Mouse (Mus musculus): Measurements from ENCODE around the gene Leprot. TPM values are rescaled to one million over a fixed set of nuclear protein-coding genes. Genes with fewer than 3 reads are reported as not detected.

The Leprot gene
- 70.4 and 73.8 TPM in 2 replicates for polyA plus RNA-seq (2016; fragmentation: Nextera tagmentation; extraction: Ambion mirVana)

- H3K9ac ChIP-seq: peak within 1 kb of the TSS; percentile 79
- no peaks in the 10 kb centered on the region for H3K9me3 ChIP-seq
- peak; percentile 99 for ATAC-seq (ENCODE audit: low FRiP score, low read depth)
- H3K27me3 ChIP-seq (replicated peaks): no peaks in the 10 kb centered on the region
- H3K4me3 ChIP-seq: peak within 1 kb of the TSS; percentile 68
- no peaks in the 10 kb centered on the region for H3K36me3 ChIP-seq
- under 1% methylated on average over 39 of the region's 39 CpGs for WGBS
- peak within 1 kb of the TSS; percentile 79 for H3K27ac ChIP-seq
- H3K4me2 ChIP-seq (replicated peaks): peak within 1 kb of the TSS; percentile 58
- H3K4me1 ChIP-seq: peaks cover 8% of the 10 kb centered on the region; the same call in 1 of the 2 replicates
Observed at GRCm38 (mm10) chr4:101647196-101647905, at the start of gene Leprot. Gene Leprot (plus strand): TSS chr4:101647718.

- no peak overlapping the region for H3K27ac ChIP-seq
- no peaks in the 10 kb centered on the region for H3K4me1 ChIP-seq
- no peak for ATAC-seq (ENCODE audit: low FRiP score, low read depth)
- H3K4me2 ChIP-seq (replicated peaks): no peak overlapping the region
- no peaks in the 10 kb centered on the region for H3K9me3 ChIP-seq
- no peaks in the 10 kb centered on the region for H3K36me3 ChIP-seq
- no peak overlapping the region for H3K4me3 ChIP-seq
- no peaks in the 10 kb centered on the region for H3K27me3 ChIP-seq (replicated peaks)
- H3K9ac ChIP-seq: no peak overlapping the region
Observed at GRCm38 (mm10) chr4:101601758-101602157, 45.8 kb upstream of the Leprot start.

- Histone ChIP-seq H3K27ac (no peak overlapping the region), H3K4me3 (no peak overlapping the region), H3K36me3 (peaks cover 4% of the 10 kb centered on the region; the same call in 1 of the 2 replicates), H3K4me1 (no peaks in the 10 kb centered on the region), H3K9ac (no peak overlapping the region), H3K27me3 (replicated peaks) (no peaks in the 10 kb centered on the region), H3K9me3 (no peaks in the 10 kb centered on the region), H3K4me2 (replicated peaks) (no peak overlapping the region)
- 86% methylated on average over 3 of the region's 3 CpGs for WGBS
- ATAC-seq (ENCODE audit: low FRiP score, low read depth): no peak
Observed at GRCm38 (mm10) chr4:101603635-101604034, 43.9 kb upstream of the Leprot start.

DNA sequence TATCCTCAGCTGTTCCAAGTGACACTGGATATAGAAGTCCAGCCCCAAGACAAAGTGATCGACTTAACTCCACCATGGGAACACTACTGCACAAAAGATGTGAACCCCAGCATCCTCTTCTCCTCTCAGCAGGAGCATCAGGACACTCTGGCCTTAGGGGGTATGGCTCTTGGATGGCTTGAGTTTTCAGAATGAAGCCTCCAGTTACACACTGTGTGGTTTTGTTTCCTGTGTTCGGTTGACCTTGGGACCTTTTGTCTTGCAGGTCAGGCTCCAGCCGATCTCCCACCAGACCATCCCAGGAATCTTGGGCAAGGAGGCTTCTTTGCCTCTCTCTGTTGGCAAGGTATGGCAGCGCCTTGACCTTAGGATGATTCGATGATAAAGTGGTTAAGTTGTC is 31.0 kb upstream of the Leprot start:
- H3K4me1 ChIP-seq: no peaks in the 10 kb centered on the region
- no peak for ATAC-seq (ENCODE audit: low FRiP score, low read depth)
- peaks cover 10% of the 10 kb centered on the region; the same call in 1 of the 2 replicates for H3K36me3 ChIP-seq
- H3K4me2 ChIP-seq (replicated peaks): no peak overlapping the region
- no peaks in the 10 kb centered on the region for H3K9me3 ChIP-seq
- H3K9ac ChIP-seq: no peak overlapping the region
- H3K27ac ChIP-seq: no peak overlapping the region
- H3K4me3 ChIP-seq: no peak overlapping the region
- no peaks in the 10 kb centered on the region for H3K27me3 ChIP-seq (replicated peaks)
- 89% methylated on average over 5 of the region's 5 CpGs for WGBS

DNA sequence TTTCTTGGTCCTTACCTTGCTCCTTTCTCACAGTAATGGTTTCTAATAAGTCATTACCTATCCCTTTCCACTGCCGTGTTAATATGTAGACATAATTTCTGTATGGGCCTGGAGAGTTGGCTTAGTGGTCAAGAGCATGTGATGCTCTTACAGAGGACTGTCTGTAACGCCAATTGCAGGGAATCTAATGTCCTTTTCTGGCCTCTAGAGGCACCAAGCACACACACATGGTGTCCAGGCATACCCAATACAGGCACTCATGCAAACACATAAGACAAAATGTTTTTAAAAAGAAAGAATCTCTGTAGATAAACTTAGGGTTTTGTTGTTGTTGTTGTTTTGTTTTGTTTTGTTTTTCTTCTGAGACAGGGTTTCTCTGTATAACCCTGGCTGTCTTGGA is 29.8 kb upstream of the Leprot start:
- ATAC-seq (ENCODE audit: low FRiP score, low read depth): no peak
- no peaks in the 10 kb centered on the region for H3K27me3 ChIP-seq (replicated peaks)
- H3K4me1 ChIP-seq: no peaks in the 10 kb centered on the region
- H3K9ac ChIP-seq: no peak overlapping the region
- peaks cover 10% of the 10 kb centered on the region; the same call in 1 of the 2 replicates for H3K36me3 ChIP-seq
- H3K4me3 ChIP-seq: no peak overlapping the region
- H3K9me3 ChIP-seq: no peaks in the 10 kb centered on the region
- WGBS: 70% methylated on average over 2 of the region's 2 CpGs
- H3K4me2 ChIP-seq (replicated peaks): no peak overlapping the region
- H3K27ac ChIP-seq: no peak overlapping the region

DNA sequence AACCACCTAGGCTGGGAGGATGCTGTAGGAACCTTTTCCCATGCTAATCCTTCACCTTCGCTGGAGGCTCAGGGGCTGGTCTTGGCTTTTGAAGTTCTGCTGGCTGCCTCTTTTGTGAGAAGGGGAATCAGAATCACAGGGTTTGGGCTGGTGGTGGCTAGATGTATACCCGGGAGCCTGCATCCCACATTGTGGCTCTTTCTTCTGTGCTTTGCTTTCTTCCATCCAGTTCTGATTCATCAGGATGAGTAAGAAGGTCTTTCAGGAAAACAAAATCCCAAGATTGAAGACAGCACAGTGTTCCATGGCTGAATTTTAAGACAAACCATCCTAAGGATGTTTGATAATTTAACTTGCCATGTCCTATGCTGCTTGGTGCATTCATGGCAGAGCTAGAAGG is 27.3 kb upstream of the Leprot start:
- WGBS: 55% methylated on average over 2 of the region's 2 CpGs
- no peak overlapping the region for H3K9ac ChIP-seq
- H3K9me3 ChIP-seq: no peaks in the 10 kb centered on the region
- no peak overlapping the region for H3K27ac ChIP-seq
- no peaks in the 10 kb centered on the region for H3K27me3 ChIP-seq (replicated peaks)
- H3K36me3 ChIP-seq: peaks cover 13% of the 10 kb centered on the region; the same call in 1 of the 2 replicates
- no peak overlapping the region for H3K4me2 ChIP-seq (replicated peaks)
- no peak for ATAC-seq (ENCODE audit: low FRiP score, low read depth)
- no peaks in the 10 kb centered on the region for H3K4me1 ChIP-seq
- no peak overlapping the region for H3K4me3 ChIP-seq

- WGBS: 90% methylated on average over 5 of the region's 5 CpGs
- no peak overlapping the region for H3K4me3 ChIP-seq
Observed at GRCm38 (mm10) chr4:101621241-101621640, 26.3 kb upstream of the Leprot start.

GRCm38 (mm10) chr4:101625278-101625677 is 22.2 kb upstream of the Leprot start:
- peaks cover 8% of the 10 kb centered on the region; the same call in 1 of the 2 replicates for H3K36me3 ChIP-seq
- H3K27me3 ChIP-seq (replicated peaks): no peaks in the 10 kb centered on the region
- no peak overlapping the region for H3K4me2 ChIP-seq (replicated peaks)
- WGBS: 92% methylated on average over 5 of the region's 5 CpGs
- H3K9me3 ChIP-seq: no peaks in the 10 kb centered on the region
- H3K27ac ChIP-seq: no peak overlapping the region
- ATAC-seq (ENCODE audit: low FRiP score, low read depth): no peak
- H3K4me3 ChIP-seq: no peak overlapping the region
- H3K4me1 ChIP-seq: no peaks in the 10 kb centered on the region
- no peak overlapping the region for H3K9ac ChIP-seq

More at GRCm38 (mm10) chr4:101621241-101621640, 26.3 kb upstream of the Leprot start:
- Histone ChIP-seq H3K27ac (no peak overlapping the region), H3K9me3 (no peaks in the 10 kb centered on the region), H3K27me3 (replicated peaks) (no peaks in the 10 kb centered on the region), H3K9ac (no peak overlapping the region), H3K4me2 (replicated peaks) (no peak overlapping the region), H3K4me1 (no peaks in the 10 kb centered on the region), H3K36me3 (peaks cover 13% of the 10 kb centered on the region; the same call in 1 of the 2 replicates)
- ATAC-seq (ENCODE audit: low FRiP score, low read depth): no peak

GRCm38 (mm10) chr4:101635596-101635995 is 11.9 kb upstream of the Leprot start:
- Histone ChIP-seq H3K27ac (no peak overlapping the region), H3K36me3 (peaks cover 4% of the 10 kb centered on the region; the same call in 1 of the 2 replicates), H3K9me3 (no peaks in the 10 kb centered on the region), H3K27me3 (replicated peaks) (no peaks in the 10 kb centered on the region), H3K9ac (no peak overlapping the region), H3K4me1 (no peaks in the 10 kb centered on the region), H3K4me2 (replicated peaks) (no peak overlapping the region), H3K4me3 (no peak overlapping the region)
- ATAC-seq (ENCODE audit: low FRiP score, low read depth): no peak
- WGBS: 66% methylated on average over 2 of the region's 2 CpGs

DNA sequence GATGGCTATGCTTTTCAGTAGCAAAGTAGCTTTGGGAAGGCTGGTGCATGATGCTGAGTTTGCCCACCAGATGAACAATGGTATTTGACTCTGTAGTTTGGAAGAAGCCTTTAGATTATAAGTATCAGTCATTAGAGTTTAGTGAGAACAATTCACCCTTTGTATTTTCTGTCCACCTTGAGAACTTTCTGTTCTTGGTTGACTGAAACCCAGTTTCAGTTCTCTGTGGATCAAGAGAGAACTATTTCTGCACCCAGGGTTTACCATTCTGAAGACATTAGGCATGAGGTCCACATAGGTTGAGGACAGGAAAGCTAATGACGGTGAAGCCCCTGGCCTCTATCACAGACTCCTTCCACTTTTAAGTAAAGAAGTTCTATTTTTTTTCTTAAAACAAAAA is 10.0 kb upstream of the Leprot start:
- Histone ChIP-seq H3K36me3 (peaks cover 4% of the 10 kb centered on the region; the same call in 1 of the 2 replicates), H3K9me3 (no peaks in the 10 kb centered on the region), H3K4me1 (no peaks in the 10 kb centered on the region), H3K27me3 (replicated peaks) (no peaks in the 10 kb centered on the region), H3K4me3 (no peak overlapping the region), H3K9ac (no peak overlapping the region), H3K4me2 (replicated peaks) (no peak overlapping the region), H3K27ac (no peak overlapping the region)
- WGBS: 96% methylated on average over 1 of the region's 1 CpGs
- no peak for ATAC-seq (ENCODE audit: low FRiP score, low read depth)

DNA sequence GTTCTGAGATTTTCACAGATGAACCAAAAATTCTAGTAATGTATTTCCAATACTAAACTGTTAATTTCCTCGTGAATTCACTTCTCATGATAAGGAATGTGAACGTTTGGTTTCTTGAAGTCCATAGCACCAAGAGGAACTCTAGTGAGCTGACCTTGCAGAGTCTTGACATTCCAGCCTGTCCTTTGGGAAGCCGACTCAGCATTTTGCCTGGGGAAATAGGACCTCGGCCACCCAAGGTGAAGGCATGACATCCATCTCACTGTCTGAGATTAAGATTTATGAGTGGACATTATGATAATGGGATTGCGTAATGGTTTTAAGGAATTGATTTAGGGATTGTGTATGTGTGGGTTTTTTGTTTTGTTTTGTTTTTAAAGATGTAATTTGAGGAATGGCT is 6.9 kb upstream of the Leprot start:
- Histone ChIP-seq H3K36me3 (peaks cover 4% of the 10 kb centered on the region; the same call in 1 of the 2 replicates), H3K9ac (no peak overlapping the region), H3K27ac (no peak overlapping the region), H3K4me1 (no peaks in the 10 kb centered on the region), H3K27me3 (replicated peaks) (no peaks in the 10 kb centered on the region), H3K9me3 (no peaks in the 10 kb centered on the region), H3K4me3 (no peak overlapping the region), H3K4me2 (replicated peaks) (no peak overlapping the region)
- WGBS: 74% methylated on average over 5 of the region's 5 CpGs
- ATAC-seq (ENCODE audit: low FRiP score, low read depth): no peak

DNA sequence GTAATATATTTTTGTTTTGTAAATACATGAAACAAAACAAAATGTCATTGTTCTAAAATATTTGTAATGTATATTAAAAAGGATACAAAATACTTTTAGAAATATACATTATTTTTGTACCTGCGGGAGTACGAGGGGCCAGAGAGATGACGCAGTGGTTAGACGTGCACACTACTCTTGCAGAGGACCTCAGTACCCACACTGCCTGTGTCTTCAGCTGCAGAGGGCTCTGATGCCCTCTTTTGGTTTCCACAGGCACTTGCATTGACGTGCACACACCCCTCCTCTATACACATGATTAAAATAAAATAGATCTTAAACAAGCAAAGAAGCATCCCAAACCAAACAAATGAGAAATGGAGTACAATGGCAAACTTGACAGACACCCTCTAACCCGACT is 4.8 kb upstream of the Leprot start:
- no peak overlapping the region for H3K27ac ChIP-seq
- H3K27me3 ChIP-seq (replicated peaks): no peaks in the 10 kb centered on the region
- H3K9ac ChIP-seq: no peak overlapping the region
- no peaks in the 10 kb centered on the region for H3K36me3 ChIP-seq
- H3K4me2 ChIP-seq (replicated peaks): no peak overlapping the region
- 81% methylated on average over 6 of the region's 6 CpGs for WGBS
- H3K4me3 ChIP-seq: no peak overlapping the region
- no peaks in the 10 kb centered on the region for H3K9me3 ChIP-seq
- H3K4me1 ChIP-seq: no peaks in the 10 kb centered on the region
- no peak for ATAC-seq (ENCODE audit: low FRiP score, low read depth)

DNA sequence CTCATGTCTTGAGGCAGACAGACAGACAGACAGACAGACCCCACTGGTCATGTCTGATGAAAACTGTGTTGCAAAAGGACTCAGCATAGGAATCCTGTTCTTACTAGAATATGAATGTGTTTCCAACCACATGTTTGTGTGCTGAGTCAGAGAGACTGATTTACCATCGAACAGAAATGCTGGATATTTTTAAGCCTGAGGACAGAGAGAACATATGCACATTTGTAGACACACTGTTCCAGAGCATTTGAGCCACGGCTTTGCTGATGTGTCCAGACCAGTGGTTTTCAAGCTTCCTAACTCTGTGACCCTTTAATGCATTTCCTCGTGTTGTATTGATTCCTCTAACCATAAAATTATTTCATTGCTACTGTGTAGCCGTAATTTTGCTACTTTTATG is 4.3 kb upstream of the Leprot start:
- Histone ChIP-seq H3K4me2 (replicated peaks) (no peak overlapping the region), H3K9ac (no peak overlapping the region), H3K27me3 (replicated peaks) (no peaks in the 10 kb centered on the region), H3K36me3 (no peaks in the 10 kb centered on the region), H3K4me1 (no peaks in the 10 kb centered on the region), H3K4me3 (no peak overlapping the region), H3K9me3 (no peaks in the 10 kb centered on the region), H3K27ac (no peak overlapping the region)
- WGBS: 82% methylated on average over 4 of the region's 4 CpGs
- ATAC-seq (ENCODE audit: low FRiP score, low read depth): no peak

Measured in neural tube, embryonic 12.5 days (tissue).